In genomic region chr2:170508821-170509220, GRCm38 (mm10) we compare ENCODE assay signal across 9 mouse cellular contexts. TPM values are rescaled to one million over a fixed set of nuclear protein-coding genes. Genes with fewer than 3 reads are reported as not detected.
A peak's percentile ranks its signal among the peaks of the same experiment; 100 is the strongest.
DNase-seq lines count a peak whose midpoint lies in the region; ATAC-seq and TF ChIP-seq lines count a peak whose summit lies in the region.
"Had no signal": no experiment of that assay in that cellular context is flagged by ENCODE, and none has a peak within 500 bp of the region (broad histone marks: within the 10 kb centered on the region; RNA-seq: fewer than 3 reads in every experiment).

No protein-coding gene starts in this region.

- peak overlapping the region; percentile 33; the same call in 1 of the 2 replicates for H3K9ac ChIP-seq in forebrain, embryonic 12.5 days
- 0 out of 2 replicates have a peak overlapping the region, but pooled peaks have one; percentile 13 for H3K9ac ChIP-seq in heart, postnatal 0 days (replicated peaks; ENCODE audit: low read depth, low read length)
- H3K9ac ChIP-seq in liver, embryonic 14.5 days (replicated peaks) = no peak overlapping the region
- H3K9ac ChIP-seq in stomach, embryonic 15.5 days = no peak overlapping the region

- ATAC-seq in forebrain, embryonic 12.5 days (ENCODE audit: low FRiP score) = peak; percentile 42; the same call in 1 of the 2 replicates
- peak; percentile 36; the same call in 1 of the 2 replicates for ATAC-seq in heart, postnatal 0 days (ENCODE audit: insufficient read depth, low read depth)
- ATAC-seq in liver, embryonic 14.5 days (ENCODE audit: insufficient read depth) = no peak
- ATAC-seq in stomach, embryonic 15.5 days (ENCODE audit: insufficient read depth, low FRiP score, low read depth) = no peak

- no peaks in the 10 kb centered on the region for H3K9me3 ChIP-seq in forebrain, embryonic 12.5 days
- no peaks in the 10 kb centered on the region for H3K9me3 ChIP-seq in heart, postnatal 0 days (replicated peaks; ENCODE audit: control insufficient read depth, low read length)
- H3K9me3 ChIP-seq in liver, embryonic 14.5 days (ENCODE audit: control insufficient read depth, low read length) = no peaks in the 10 kb centered on the region
- no peaks in the 10 kb centered on the region for H3K9me3 ChIP-seq in stomach, embryonic 15.5 days

- peak overlapping the region; percentile 53 for H3K4me2 ChIP-seq in forebrain, embryonic 12.5 days
- peak overlapping the region; percentile 63 for H3K4me2 ChIP-seq in heart, postnatal 0 days (ENCODE audit: low read depth, low read length)
- peak overlapping the region; percentile 61 for H3K4me2 ChIP-seq in liver, embryonic 14.5 days (ENCODE audit: low read depth)
- peak overlapping the region; percentile 66 for H3K4me2 ChIP-seq in stomach, embryonic 15.5 days

- peaks cover 30% of the 10 kb centered on the region for H3K4me1 ChIP-seq in forebrain, embryonic 12.5 days
- H3K4me1 ChIP-seq in heart, postnatal 0 days (ENCODE audit: control insufficient read depth, insufficient read depth) = peaks cover 13% of the 10 kb centered on the region
- peaks cover 5 to 11% of the 10 kb centered on the region in 2 experiments; a peak in 3 of 4 replicates for H3K4me1 ChIP-seq in liver, embryonic 14.5 days (replicated peaks; ENCODE audit: control insufficient read depth in 2 of 2, insufficient read depth in 2 of 2, low read length in 1 of 2)
- peaks cover 13% of the 10 kb centered on the region; the same call in 1 of the 2 replicates for H3K4me1 ChIP-seq in stomach, embryonic 15.5 days

- H3K27ac ChIP-seq in forebrain, embryonic 12.5 days = no peak overlapping the region
- no peak overlapping the region for H3K27ac ChIP-seq in heart, postnatal 0 days (ENCODE audit: low read depth)
- no peak overlapping the region for H3K27ac ChIP-seq in liver, embryonic 14.5 days
- H3K27ac ChIP-seq in stomach, embryonic 15.5 days = no peak overlapping the region

- peaks cover 6% of the 10 kb centered on the region; the same call in 1 of the 2 replicates for H3K27me3 ChIP-seq in forebrain, embryonic 12.5 days
- H3K27me3 ChIP-seq in heart, postnatal 0 days (ENCODE audit: control insufficient read depth, insufficient read depth, low read length) = peaks cover 29% of the 10 kb centered on the region
- H3K27me3 ChIP-seq in liver, embryonic 14.5 days (ENCODE audit: control insufficient read depth, insufficient read depth, low read length) = no peaks in the 10 kb centered on the region
- no peaks in the 10 kb centered on the region for H3K27me3 ChIP-seq in stomach, embryonic 15.5 days (replicated peaks)

- peak; percentile 69 to 79 for DNase-seq in CD8-positive naive resting alpha-beta T cell, adult 2 months (ENCODE audit: low read depth in 2 of 2, low spot score in 2 of 2)
- DNase-seq in c-Kit-positive CD71-positive TER-119-negative erythroid progenitor cells, embryonic 14.5 days (ENCODE audit: low read depth) = peak; percentile 70
- DNase-seq in heart, postnatal 0 days (ENCODE audit: low spot score) = peak; percentile 81
- peak; percentile 92 to 98 for DNase-seq in kidney, postnatal 36 days
- DNase-seq in liver, embryonic 14.5 days (ENCODE audit: low read depth in 3 of 3, low spot score in 3 of 3) = peak; percentile 55 to 58 (median 58)
- peak; percentile 93 for DNase-seq in neural tube, embryonic 10.5 days (ENCODE audit: extremely low spot score, low spot score)

- H3K4me3 ChIP-seq in forebrain, embryonic 12.5 days (replicated peaks) = peak overlapping the region; percentile 31; the same call in 1 of the 2 replicates
- H3K4me3 ChIP-seq in heart, postnatal 0 days (ENCODE audit: low read depth, low read length) = peak overlapping the region; percentile 37
- H3K4me3 ChIP-seq in liver, embryonic 14.5 days (ENCODE audit: insufficient read depth in 1 of 2, low read depth in 2 of 2, low read length in 2 of 2) = peak overlapping the region; percentile 17 to 21
- H3K4me3 ChIP-seq in stomach, embryonic 15.5 days (replicated peaks) = peak overlapping the region; percentile 36

- TF ChIP-seq CTCF in heart, postnatal 0 days (IDR thresholded peaks at IDR 0.05; ENCODE audit: low read depth) = peak; percentile 82
- peak; percentile 85 for TF ChIP-seq CTCF in liver, embryonic 14.5 days (IDR thresholded peaks at IDR 0.05; ENCODE audit: low read depth)

- TF ChIP-seq EP300 in heart, postnatal 0 days (IDR thresholded peaks at IDR 0.05; ENCODE audit: low read depth) = no peak
- no peak for TF ChIP-seq EP300 in liver, embryonic 14.5 days (IDR thresholded peaks at IDR 0.05; ENCODE audit: low read depth)

- WGBS in forebrain, embryonic 12.5 days = 3% methylated on average over 12 of the region's 12 CpGs
- WGBS in heart, postnatal 0 days = 3% methylated on average over 12 of the region's 12 CpGs
- WGBS in liver, embryonic 14.5 days (ENCODE audit: insufficient replicate concordance) = 3% methylated on average over 12 of the region's 12 CpGs
- WGBS in stomach, embryonic 15.5 days = 2% methylated on average over 12 of the region's 12 CpGs

- no peaks in the 10 kb centered on the region for H3K36me3 ChIP-seq in forebrain, embryonic 12.5 days (replicated peaks)
- no peaks in the 10 kb centered on the region for H3K36me3 ChIP-seq in heart, postnatal 0 days (replicated peaks; ENCODE audit: control insufficient read depth, insufficient read depth, low read length)
- no peaks in the 10 kb centered on the region for H3K36me3 ChIP-seq in liver, embryonic 14.5 days (replicated peaks; ENCODE audit: control insufficient read depth, insufficient read depth, low read depth)
- H3K36me3 ChIP-seq in stomach, embryonic 15.5 days = no peaks in the 10 kb centered on the region

RNA-seq across cellular contexts. Expression of gene Cyp24a1, which starts 11.9 kb away (rescaled TPM):
- polyA plus RNA-seq in forebrain, embryonic 12.5 days (2016; fragmentation: Nextera tagmentation; extraction: Ambion mirVana) = 0.06 TPM in 1 of 2 replicates, not detected in the other
- total RNA-seq in heart, postnatal 0 days (2014; rRNA removed; ENCODE audit: low replicate concordance) = not detected in 2 replicates
- polyA plus RNA-seq in heart, postnatal 0 days (2015; fragmentation: Nextera tagmentation; extraction: Ambion mirVana) = not detected in 2 replicates
- polyA plus RNA-seq in liver, embryonic 14.5 days (2012; rRNA removed) = not detected in 2 replicates
- not detected in 2 replicates for polyA plus RNA-seq in liver, embryonic 14.5 days (2014; fragmentation: Nextera tagmentation; extraction: Ambion mirVana)
- not detected in 2 replicates for polyA plus RNA-seq in stomach, embryonic 15.5 days (2015; fragmentation: Nextera tagmentation; extraction: Ambion mirVana)
- polyA plus RNA-seq: gonadal fat pad, adult 2 months had no signal

RNA-seq across cellular contexts. Expression of gene Pfdn4, which starts 12.6 kb away (rescaled TPM):
- polyA plus RNA-seq in forebrain, embryonic 12.5 days (2016; fragmentation: Nextera tagmentation; extraction: Ambion mirVana) = 139 and 140 TPM in 2 replicates
- 11.4 and 30.2 TPM in 2 replicates for total RNA-seq in heart, postnatal 0 days (2014; rRNA removed; ENCODE audit: low replicate concordance)
- 42.1 and 46.2 TPM in 2 replicates for polyA plus RNA-seq in heart, postnatal 0 days (2015; fragmentation: Nextera tagmentation; extraction: Ambion mirVana)
- polyA plus RNA-seq in liver, embryonic 14.5 days (2012; rRNA removed) = 24.7 and 26.1 TPM in 2 replicates
- polyA plus RNA-seq in liver, embryonic 14.5 days (2014; fragmentation: Nextera tagmentation; extraction: Ambion mirVana) = 44.1 and 45.1 TPM in 2 replicates
- 68.8 and 74.0 TPM in 2 replicates for polyA plus RNA-seq in stomach, embryonic 15.5 days (2015; fragmentation: Nextera tagmentation; extraction: Ambion mirVana)

Comparison
In these comparisons a context has a peak if more than half of its experiments do, and no peak if none do; other contexts are left out.
1. ATAC-seq: peak in forebrain, embryonic 12.5 days (single experiment) and heart, postnatal 0 days (single experiment); none in liver, embryonic 14.5 days (single experiment) and stomach, embryonic 15.5 days (single experiment).
2. H3K9ac ChIP-seq: peak in forebrain, embryonic 12.5 days (single experiment) and heart, postnatal 0 days (single experiment); none in liver, embryonic 14.5 days (single experiment) and stomach, embryonic 15.5 days (single experiment).
3. Peak in every context shown above with its lines, with median percentiles within 50 percentile points of each other: DNase-seq, H3K4me2 ChIP-seq and H3K4me3 ChIP-seq.